Mouse (Mus musculus): Measurements from ENCODE around the gene Edaradd.

Gene Edaradd

GRCm38 (mm10) chr13:12519955-12520584 is at the start of gene Edaradd:
Gene Edaradd, minus strand, starts transcription at chr13:12520438.
- peak; percentile 68 for DNase-seq

- no peak for DNase-seq
Measured at GRCm38 (mm10) chr13:12569741-12570140, 49.5 kb upstream of the Edaradd start.

- no peak for DNase-seq
Measured at GRCm38 (mm10) chr13:12568597-12569469, 48.6 kb upstream of the Edaradd start.

GRCm38 (mm10) chr13:12567936-12568335 is 47.7 kb upstream of the Edaradd start:
- no peak for DNase-seq

- peak; percentile 99 for DNase-seq
Measured at GRCm38 (mm10) chr13:12565621-12566390, 45.6 kb upstream of the Edaradd start, which contains the start of gene Ero1lb. Gene Ero1lb, plus strand, starts transcription at chr13:12565874.

GRCm38 (mm10) chr13:12562256-12562655 is 42.0 kb upstream of the Edaradd start:
- no peak for DNase-seq

- no peak for DNase-seq
Measured at GRCm38 (mm10) chr13:12561729-12562128, 41.5 kb upstream of the Edaradd start.

- no peak for DNase-seq
Measured at GRCm38 (mm10) chr13:12559462-12560120, 39.4 kb upstream of the Edaradd start.

GRCm38 (mm10) chr13:12559044-12559443 is 38.8 kb upstream of the Edaradd start:
- DNase-seq = no peak

GRCm38 (mm10) chr13:12554211-12554610 is 34.0 kb upstream of the Edaradd start:
- no peak for DNase-seq

GRCm38 (mm10) chr13:12543880-12544568 is 23.8 kb upstream of the Edaradd start:
- no peak for DNase-seq

GRCm38 (mm10) chr13:12543246-12543645 is 23.0 kb upstream of the Edaradd start:
- DNase-seq = no peak

GRCm38 (mm10) chr13:12542006-12542981 is 22.1 kb upstream of the Edaradd start:
- peak; percentile 73 for DNase-seq

- no peak for DNase-seq
Measured at GRCm38 (mm10) chr13:12540119-12540518, 19.9 kb upstream of the Edaradd start.

- no peak for DNase-seq
Measured at GRCm38 (mm10) chr13:12539716-12540115, 19.5 kb upstream of the Edaradd start.

GRCm38 (mm10) chr13:12537971-12538370 is 17.7 kb upstream of the Edaradd start:
- DNase-seq = peak; percentile 58

GRCm38 (mm10) chr13:12534628-12535027 is 14.4 kb upstream of the Edaradd start:
- peak; percentile 17 for DNase-seq

- DNase-seq = no peak
Measured at GRCm38 (mm10) chr13:12525678-12526077, 5.4 kb upstream of the Edaradd start.

GRCm38 (mm10) chr13:12522346-12522745 is 2.1 kb upstream of the Edaradd start:
- no peak for DNase-seq

- no peak for DNase-seq
Measured at GRCm38 (mm10) chr13:12519371-12519770, 867 bp downstream of the Edaradd start.

All from kidney, postnatal 14 days (tissue).